Mouse (Mus musculus) forebrain, embryonic 10.5 days (tissue): Measurements from ENCODE around the gene Pdia5. TPM values are rescaled to one million over a fixed set of nuclear protein-coding genes. Genes with fewer than 3 reads are reported as not detected.

Experiments
- DNase-seq: peaks from one replicate; pipeline ENCODE4 v3.0.0-alpha.2; 2017; ENCODE audit warnings: low spot score; ENCODE audit errors: extremely low spot score
- H3K27ac ChIP-seq: fragments of 300-500 bp; sonication (generic); 2 replicates; pipeline ENCODE4 v1.5.1; 2016; ENCODE audit warnings: mild to moderate bottlenecking
- H3K27me3 ChIP-seq: fragments of 300-500 bp; sonication (generic); 2 replicates; pipeline ENCODE4 v1.6.1; 2016; ENCODE audit warnings: mild to moderate bottlenecking; ENCODE audit not compliant: poor library complexity, severe bottlenecking
- H3K36me3 ChIP-seq: fragments of 300-500 bp; sonication (generic); replicated peaks from 2 replicates; pipeline ENCODE4 v1.6.1; 2016; ENCODE audit warnings: mild to moderate bottlenecking, moderate library complexity
- H3K4me1 ChIP-seq: fragments of 300-500 bp; sonication (generic); 2 replicates; pipeline ENCODE4 v1.6.1; 2016
- H3K4me3 ChIP-seq: fragments of 300-500 bp; sonication (generic); 2 replicates; pipeline ENCODE4 v1.5.1; 2016; ENCODE audit warnings: mild to moderate bottlenecking, moderate library complexity
- H3K9me3 ChIP-seq: fragments of 300-500 bp; sonication (generic); 2 replicates; pipeline ENCODE4 v1.6.1; 2016; ENCODE audit warnings: mild to moderate bottlenecking, moderate library complexity
- WGBS: fragments of 180-500 bp; shearing (Covaris S2); methylation state at CpG from one replicate; pipeline ENCODE4 v1.1.7; 2016; 5-methylcytosine and 5-hydroxymethylcytosine counted together
- polyA plus RNA-seq: library from polyadenylated mRNA; unstranded; fragments of >200 nt; fragmentation: Nextera tagmentation; extraction: Ambion mirVana; gene quantifications from 2 replicates; pipeline ENCODE4 v1.2.1, GENCODE M21; 2016

Pdia5 gene
- polyA plus RNA-seq, 1 experiment from 2014 or later: 19.1 TPM

DNA sequence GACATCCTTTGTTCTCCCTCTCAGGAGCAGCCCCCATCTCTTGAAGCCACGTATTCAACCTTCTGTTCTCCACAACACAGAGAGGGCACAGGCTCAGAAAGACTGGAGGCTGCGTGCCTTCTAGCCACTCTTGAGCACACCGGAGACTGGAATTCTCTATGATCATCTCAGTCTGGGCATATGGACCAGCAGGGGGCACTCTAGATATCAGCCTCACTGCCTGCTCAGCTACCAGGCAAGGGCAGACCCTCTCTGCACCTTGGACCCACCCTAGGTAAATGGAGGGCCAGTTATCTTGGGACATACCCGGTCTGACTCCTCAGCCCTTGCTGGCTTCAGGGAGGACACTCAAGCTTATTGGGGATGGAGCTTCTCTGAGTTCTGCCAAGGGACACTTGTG, 68.5 kb downstream of the Pdia5 start:
- Histone ChIP-seq H3K4me1 (peaks cover 17% of the 10 kb centered on the region), H3K36me3 (peaks cover 5% of the 10 kb centered on the region; the same call in 1 of the 2 replicates), H3K4me3 (no peak overlapping the region), H3K27me3 (no peaks in the 10 kb centered on the region), H3K27ac (no peak overlapping the region), H3K9me3 (no peaks in the 10 kb centered on the region)
- peak; percentile 21 for DNase-seq
- 74% methylated on average over 4 of the region's 4 CpGs for WGBS

DNA sequence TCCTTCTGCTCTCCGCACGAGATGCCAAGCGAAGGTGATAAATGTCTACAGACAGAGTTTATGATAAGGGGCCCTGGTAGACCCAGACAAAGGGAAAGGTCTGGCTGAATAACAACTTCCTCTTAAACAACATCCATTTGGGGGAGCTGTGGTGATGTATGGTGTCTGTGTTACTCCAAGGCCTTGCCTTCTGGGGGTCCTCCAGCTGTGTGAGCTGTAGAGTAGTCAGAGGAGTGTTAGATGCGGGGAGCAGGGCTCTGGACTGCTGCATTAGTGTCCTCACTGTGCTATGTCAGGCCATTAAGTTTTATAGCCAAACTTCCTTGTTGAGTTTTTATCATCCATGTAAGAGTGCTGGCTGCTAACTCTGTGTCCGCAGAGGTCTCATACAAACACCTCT, 76.1 kb downstream of the Pdia5 start:
- WGBS: 88% methylated on average over 5 of the region's 5 CpGs
- Histone ChIP-seq H3K4me1 (no peaks in the 10 kb centered on the region), H3K27ac (no peak overlapping the region), H3K4me3 (no peak overlapping the region), H3K27me3 (no peaks in the 10 kb centered on the region), H3K36me3 (peaks cover 14% of the 10 kb centered on the region), H3K9me3 (no peaks in the 10 kb centered on the region)
- no peak for DNase-seq

DNA sequence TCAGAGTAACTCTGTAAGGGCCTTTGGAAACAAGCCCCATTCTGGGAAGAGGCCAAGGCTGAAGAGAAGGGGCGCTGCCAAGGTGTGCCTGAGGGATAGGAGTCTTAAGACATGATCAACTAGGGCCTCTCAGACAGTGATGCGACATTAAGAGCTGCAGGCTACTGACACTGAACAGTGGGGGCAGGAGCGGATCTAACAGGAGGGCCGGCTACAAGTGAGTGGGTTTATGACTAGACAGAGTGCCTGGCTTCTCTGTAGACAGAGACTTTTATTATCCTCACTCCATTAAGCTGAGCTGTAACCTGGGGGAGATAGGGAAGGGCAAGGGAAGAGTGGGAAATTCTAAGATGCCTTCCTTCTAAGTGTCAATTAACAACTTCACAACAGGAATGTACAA, 84.0 kb downstream of the Pdia5 start:
- H3K9me3 ChIP-seq: no peaks in the 10 kb centered on the region
- H3K4me1 ChIP-seq: no peaks in the 10 kb centered on the region
- H3K27me3 ChIP-seq: peaks cover 3% of the 10 kb centered on the region; the same call in 1 of the 2 replicates
- no peak for DNase-seq
- H3K4me3 ChIP-seq: no peak overlapping the region
- peaks cover 55% of the 10 kb centered on the region for H3K36me3 ChIP-seq
- no peak overlapping the region for H3K27ac ChIP-seq
- 78% methylated on average over 4 of the region's 4 CpGs for WGBS

DNA sequence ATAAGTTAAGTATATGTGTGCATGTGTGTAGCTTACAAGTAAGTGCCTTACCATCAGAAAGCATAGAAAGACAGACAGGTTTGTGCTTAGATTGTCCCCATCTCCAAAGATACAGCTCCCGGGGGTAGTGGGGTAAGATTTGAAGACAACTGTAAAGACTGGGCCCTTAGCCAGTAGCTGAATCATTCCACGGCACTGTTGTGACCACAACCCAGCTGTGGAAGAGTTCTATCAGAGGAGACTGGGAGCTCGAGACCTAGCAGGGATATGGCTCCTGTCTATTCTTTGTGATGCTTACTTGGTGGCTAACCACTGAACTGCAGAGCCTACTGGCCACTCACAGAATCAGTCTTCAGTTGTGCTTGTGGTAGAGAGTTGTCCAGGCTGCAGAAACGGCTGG, 84.5 kb downstream of the Pdia5 start:
- H3K36me3 ChIP-seq: peaks cover 60% of the 10 kb centered on the region
- H3K27ac ChIP-seq: no peak overlapping the region
- 92% methylated on average over 4 of the region's 4 CpGs for WGBS
- no peak overlapping the region for H3K4me3 ChIP-seq
- H3K9me3 ChIP-seq: no peaks in the 10 kb centered on the region
- no peak for DNase-seq
- H3K27me3 ChIP-seq: peaks cover 3% of the 10 kb centered on the region; the same call in 1 of the 2 replicates
- H3K4me1 ChIP-seq: no peaks in the 10 kb centered on the region

DNA sequence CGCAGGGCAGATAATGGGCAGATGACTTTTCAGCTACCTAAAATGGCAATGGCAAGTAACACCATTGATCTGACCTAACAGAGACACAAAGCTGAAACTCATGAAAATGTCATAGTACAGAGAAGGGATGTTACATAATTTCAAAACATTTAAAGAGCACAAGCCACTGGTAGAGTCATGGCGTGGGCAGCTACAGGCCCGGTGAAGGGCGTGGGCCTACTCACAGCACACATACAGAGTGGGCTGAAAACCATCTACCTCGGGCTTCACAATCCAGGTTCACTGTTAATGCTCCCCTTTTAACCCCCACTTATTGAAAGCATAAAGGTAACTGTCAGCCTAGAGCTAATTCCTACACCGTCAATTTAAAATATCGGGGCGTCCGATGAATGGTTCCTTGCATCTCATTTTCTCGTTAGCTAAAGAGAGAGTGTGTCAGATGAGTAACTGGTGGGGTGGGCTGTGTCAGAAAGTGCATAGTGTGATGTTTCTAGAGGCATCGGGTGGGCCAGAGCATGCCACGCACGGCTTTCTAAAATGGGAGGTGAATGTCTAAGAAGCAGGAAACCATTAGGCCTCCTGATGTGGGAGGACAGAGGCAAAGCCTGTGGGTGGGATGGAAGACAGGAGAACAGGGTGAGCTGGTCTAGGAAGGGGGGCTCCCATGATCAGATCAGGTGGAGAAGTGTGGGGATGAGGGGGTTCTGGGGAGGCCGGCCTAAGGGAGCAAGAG, 85.2 kb downstream of the Pdia5 start:
- Histone ChIP-seq H3K4me3 (no peak overlapping the region), H3K36me3 (peaks cover 60% of the 10 kb centered on the region)

DNA sequence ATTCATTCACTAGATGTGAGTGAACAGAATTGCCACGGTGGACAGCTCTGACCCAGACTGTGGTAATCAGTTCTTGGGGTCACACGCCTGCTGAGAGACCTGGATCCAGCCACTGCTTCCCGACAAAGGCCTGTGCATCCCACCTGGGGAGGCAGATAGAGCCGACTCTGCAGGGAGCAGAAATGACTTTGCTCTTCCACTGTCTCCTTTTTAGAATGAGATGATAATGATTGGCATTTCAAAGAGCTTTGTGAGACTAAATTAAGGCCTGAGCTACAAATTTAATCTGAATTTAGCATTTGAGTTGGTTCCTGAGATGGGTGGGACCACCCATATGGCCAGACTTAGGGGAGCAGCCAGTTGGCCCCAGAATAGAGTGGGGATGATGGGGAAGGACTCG, 85.8 kb downstream of the Pdia5 start:
- Histone ChIP-seq H3K9me3 (no peaks in the 10 kb centered on the region), H3K27ac (no peak overlapping the region), H3K4me3 (no peak overlapping the region), H3K27me3 (peaks cover 3% of the 10 kb centered on the region; the same call in 1 of the 2 replicates), H3K4me1 (no peaks in the 10 kb centered on the region), H3K36me3 (peaks cover 53% of the 10 kb centered on the region)
- no peak for DNase-seq
- 53% methylated on average over 5 of the region's 5 CpGs for WGBS

More for the DNA sequence above, 85.2 kb downstream of the Pdia5 start:
- Histone ChIP-seq H3K4me1 (no peaks in the 10 kb centered on the region), H3K27ac (no peak overlapping the region), H3K9me3 (no peaks in the 10 kb centered on the region), H3K27me3 (peaks cover 3% of the 10 kb centered on the region; the same call in 1 of the 2 replicates)
- WGBS: 96% methylated on average over 14 of the region's 14 CpGs
- DNase-seq: no peak

DNA sequence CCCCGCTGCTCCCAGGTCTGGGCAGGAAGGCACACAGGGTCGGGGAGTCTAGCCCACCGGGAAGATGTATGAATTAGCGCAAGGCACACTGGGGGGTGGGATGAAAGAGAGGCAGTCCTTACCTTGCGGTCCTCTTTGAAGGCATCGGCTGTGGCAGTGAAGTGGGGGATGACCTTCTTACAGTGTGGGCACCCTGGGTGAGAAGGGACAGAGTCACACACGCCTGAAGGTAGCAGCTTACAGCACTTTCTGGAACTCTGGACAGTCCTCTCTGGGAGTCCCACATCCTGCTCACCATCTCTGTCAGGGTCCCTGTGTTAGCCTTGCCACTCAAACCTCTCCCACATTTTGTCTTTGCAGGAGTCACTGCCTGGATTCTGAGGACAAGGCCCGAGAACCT, 86.8 kb downstream of the Pdia5 start:
- H3K27me3 ChIP-seq: peaks cover 3% of the 10 kb centered on the region; the same call in 1 of the 2 replicates
- peaks cover 53% of the 10 kb centered on the region for H3K36me3 ChIP-seq
- H3K9me3 ChIP-seq: no peaks in the 10 kb centered on the region
- H3K27ac ChIP-seq: no peak overlapping the region
- 92% methylated on average over 8 of the region's 8 CpGs for WGBS
- DNase-seq: no peak
- H3K4me3 ChIP-seq: no peak overlapping the region
- no peaks in the 10 kb centered on the region for H3K4me1 ChIP-seq

DNA sequence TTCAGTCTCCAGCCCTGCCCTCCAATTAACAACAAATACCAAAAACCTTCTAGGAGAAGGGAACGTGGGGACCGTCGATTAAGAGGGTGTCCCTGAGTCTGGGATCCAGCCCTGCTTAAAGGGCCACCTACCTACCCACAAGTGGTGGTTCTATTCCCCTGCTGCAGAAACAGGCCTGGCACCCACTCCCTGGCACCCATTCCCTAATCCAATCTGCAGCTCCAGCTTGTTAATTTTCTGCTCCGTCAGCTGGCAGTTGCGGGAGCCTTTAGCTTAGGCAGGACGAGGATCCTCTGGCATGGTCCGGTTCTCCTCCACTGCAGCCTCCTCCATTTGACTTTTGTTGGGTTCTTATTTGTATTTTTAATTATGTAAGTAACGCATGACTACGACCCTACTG, 87.3 kb downstream of the Pdia5 start:
- 93% methylated on average over 9 of the region's 9 CpGs for WGBS

DNA sequence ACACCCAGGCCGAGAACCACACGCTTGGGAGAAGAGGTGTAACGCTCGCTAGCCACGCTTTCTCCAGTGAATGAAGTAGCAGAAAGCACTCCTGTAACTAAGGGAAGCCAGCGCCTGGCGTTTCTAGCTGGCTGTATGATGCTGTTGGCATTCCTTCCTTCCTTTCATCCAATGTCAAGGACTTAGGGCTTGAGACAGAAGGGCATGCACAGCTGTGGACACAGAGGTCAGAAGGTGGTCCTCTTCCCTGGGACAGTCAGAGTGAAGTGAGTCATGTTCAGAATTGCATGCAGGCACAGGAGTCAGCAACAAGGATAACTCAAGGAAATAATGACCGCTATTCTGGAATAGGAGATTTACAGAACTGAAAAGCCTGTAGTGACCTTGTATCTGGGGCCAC, 97.9 kb downstream of the Pdia5 start:
- Histone ChIP-seq H3K36me3 (peaks cover 27% of the 10 kb centered on the region), H3K9me3 (peaks cover 4% of the 10 kb centered on the region; the same call in 1 of the 2 replicates), H3K4me3 (no peak overlapping the region), H3K4me1 (no peaks in the 10 kb centered on the region), H3K27ac (no peak overlapping the region), H3K27me3 (no peaks in the 10 kb centered on the region)
- WGBS: 92% methylated on average over 8 of the region's 8 CpGs
- DNase-seq: no peak

More for the DNA sequence above, 87.3 kb downstream of the Pdia5 start:
- H3K4me3 ChIP-seq: no peak overlapping the region
- H3K27ac ChIP-seq: no peak overlapping the region
- peaks cover 3% of the 10 kb centered on the region; the same call in 1 of the 2 replicates for H3K27me3 ChIP-seq
- peaks cover 58% of the 10 kb centered on the region for H3K36me3 ChIP-seq
- no peak for DNase-seq
- H3K9me3 ChIP-seq: no peaks in the 10 kb centered on the region
- H3K4me1 ChIP-seq: no peaks in the 10 kb centered on the region

DNA sequence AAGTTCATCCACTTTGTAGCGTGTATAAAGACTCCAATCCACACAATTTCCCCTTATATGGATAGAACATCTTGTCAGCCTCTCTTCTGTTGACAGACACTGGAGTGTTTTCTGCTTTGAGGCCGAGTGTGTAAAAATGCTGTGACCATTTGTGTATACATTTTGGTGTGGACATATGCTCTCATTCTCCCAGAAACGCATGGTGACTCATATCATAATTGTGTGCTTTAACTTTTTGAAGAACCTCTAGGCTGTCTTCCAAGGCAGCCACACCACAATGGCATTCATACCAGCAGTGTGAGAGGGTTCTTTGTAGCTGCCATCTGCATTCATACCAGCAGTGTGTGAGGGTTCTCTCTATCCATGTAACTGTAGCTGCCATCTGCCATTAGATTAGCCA, 105.0 kb downstream of the Pdia5 start:
- WGBS: 86% methylated on average over 3 of the region's 3 CpGs
- no peaks in the 10 kb centered on the region for H3K4me1 ChIP-seq

DNA sequence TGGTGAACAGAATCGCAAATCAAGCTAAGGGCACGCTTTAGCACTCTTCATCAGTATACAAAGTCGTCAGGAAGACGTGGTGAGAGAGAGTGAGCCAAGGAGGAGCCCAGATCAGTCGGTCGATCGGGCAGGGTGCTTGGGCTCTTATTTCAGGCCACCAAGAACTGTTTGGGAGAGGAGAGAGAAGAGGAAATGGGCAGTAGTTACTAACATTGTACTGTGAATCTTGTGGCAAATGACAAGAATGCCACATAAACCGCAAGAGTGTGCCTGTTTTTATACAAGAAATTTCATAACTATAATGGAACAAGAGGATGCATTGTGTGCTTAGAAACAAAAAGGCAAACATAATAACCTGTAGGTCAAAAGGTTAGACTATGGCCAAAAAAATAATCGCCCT, 110.6 kb downstream of the Pdia5 start:
- no peak overlapping the region for H3K4me3 ChIP-seq
- H3K4me1 ChIP-seq: no peaks in the 10 kb centered on the region
- DNase-seq: no peak
- H3K9me3 ChIP-seq: no peaks in the 10 kb centered on the region
- no peaks in the 10 kb centered on the region for H3K36me3 ChIP-seq
- H3K27me3 ChIP-seq: no peaks in the 10 kb centered on the region
- 88% methylated on average over 9 of the region's 9 CpGs for WGBS
- no peak overlapping the region for H3K27ac ChIP-seq

More for the DNA sequence above, 105.0 kb downstream of the Pdia5 start:
- Histone ChIP-seq H3K9me3 (no peaks in the 10 kb centered on the region; the same call in 1 of the 2 replicates), H3K36me3 (no peaks in the 10 kb centered on the region), H3K27ac (no peak overlapping the region), H3K4me3 (no peak overlapping the region), H3K27me3 (no peaks in the 10 kb centered on the region)
- no peak for DNase-seq

DNA sequence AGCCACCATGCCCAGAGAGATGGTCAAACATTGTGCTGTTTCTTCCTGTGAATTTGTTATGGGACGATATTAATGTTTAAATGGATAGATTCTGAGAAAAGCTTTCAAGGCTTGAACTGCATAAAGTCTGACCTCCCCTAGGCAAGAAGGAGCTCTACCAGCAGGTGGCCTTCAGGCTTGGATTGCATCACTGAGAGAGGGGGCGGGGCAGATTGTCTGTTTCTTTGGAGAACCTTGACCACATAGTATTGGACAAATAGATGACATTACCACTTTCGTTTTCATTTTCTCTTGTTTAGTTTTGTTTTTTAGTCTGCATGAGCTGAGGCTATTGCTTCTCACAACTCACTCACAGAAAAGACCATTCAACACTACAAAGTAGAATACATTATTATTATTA, 111.3 kb downstream of the Pdia5 start:
- 88% methylated on average over 3 of the region's 3 CpGs for WGBS
- H3K4me3 ChIP-seq: no peak overlapping the region

DNA sequence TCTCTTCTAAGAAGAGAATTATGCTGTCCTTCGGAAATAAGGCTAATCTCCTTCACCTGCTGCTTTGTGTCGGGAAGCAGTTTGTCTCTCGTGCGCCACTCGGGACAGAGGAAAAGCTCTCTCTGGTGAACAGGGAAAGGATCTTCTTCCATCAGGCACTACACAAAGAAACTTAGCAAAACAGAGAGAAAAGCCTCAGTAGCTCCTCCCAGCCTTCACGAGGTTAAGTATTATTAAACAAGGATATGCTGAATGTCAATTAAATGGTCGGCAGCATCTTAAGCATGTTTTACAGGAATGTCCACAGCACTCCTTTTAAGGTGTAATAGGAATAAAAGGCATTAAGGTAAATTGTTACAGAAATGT, 126.6 kb downstream of the Pdia5 start:
- no peak for DNase-seq
- Histone ChIP-seq H3K27ac (peak overlapping the region; percentile 92), H3K27me3 (no peaks in the 10 kb centered on the region), H3K4me1 (peaks cover 23% of the 10 kb centered on the region), H3K36me3 (peaks cover 13% of the 10 kb centered on the region), H3K4me3 (peak overlapping the region; percentile 78), H3K9me3 (no peaks in the 10 kb centered on the region)
- WGBS: under 1% methylated on average over 7 of the region's 7 CpGs

More for the DNA sequence above, 111.3 kb downstream of the Pdia5 start:
- Histone ChIP-seq H3K9me3 (no peaks in the 10 kb centered on the region), H3K36me3 (no peaks in the 10 kb centered on the region), H3K27me3 (no peaks in the 10 kb centered on the region), H3K4me1 (no peaks in the 10 kb centered on the region), H3K27ac (no peak overlapping the region)
- no peak for DNase-seq
